Mouse (Mus musculus) embryonic fibroblast, embryonic 13.5 days (primary cell): Measurements from ENCODE around the gene Actr1a. TPM values are rescaled to one million over a fixed set of nuclear protein-coding genes. Genes with fewer than 3 reads are reported as not detected.

Source experiments
- H3K27ac ChIP-seq: 2 replicates; pipeline ENCODE4 v1.5.1; 2012; ENCODE audit warnings: low read length, control low read depth, inconsistent platforms; ENCODE audit not compliant: insufficient read depth
- H3K4me1 ChIP-seq: 2 replicates; pipeline ENCODE4 v1.6.1; 2011; ENCODE audit warnings: low read length; ENCODE audit not compliant: control insufficient read depth, insufficient read depth
- H3K4me3 ChIP-seq: 2 replicates; pipeline ENCODE4 v1.5.1; 2011; ENCODE audit warnings: mild to moderate bottlenecking, control low read depth, low read length; ENCODE audit not compliant: insufficient read depth
- CTCF ChIP-seq: IDR thresholded peaks from 2 replicates; pipeline ENCODE4 v1.5.1; 2011; ENCODE audit warnings: mild to moderate bottlenecking, control low read depth, low read length, moderate library complexity, borderline replicate concordance; ENCODE audit not compliant: insufficient read depth
- POLR2A ChIP-seq: IDR thresholded peaks from 2 replicates; pipeline ENCODE4 v1.6.1; 2011; ENCODE audit warnings: low read depth, mild to moderate bottlenecking, control low read depth, low read length, moderate library complexity
- polyA plus RNA-seq: library from polyadenylated mRNA; stranded (reverse); fragments of >200 nt; gene quantifications from 2 replicates; pipeline ENCODE4 v1.2.4, GENCODE M21; 2011; ENCODE audit warnings: low read depth; ENCODE audit not compliant: missing spikeins, insufficient read length

The Actr1a gene
- polyA plus RNA-seq, 1 experiment: 117 TPM

GRCm38 (mm10) chr19:46357344-46358280 lies 37.9 kb downstream of the Actr1a start:
- Histone ChIP-seq H3K4me3 (peak overlapping the region; percentile 29), H3K27ac (no peak overlapping the region)
- TF ChIP-seq CTCF: no peak
- TF ChIP-seq POLR2A: no peak

GRCm38 (mm10) chr19:46356701-46357138 lies 38.8 kb downstream of the Actr1a start:
- Histone ChIP-seq H3K4me1 (peaks cover 8% of the 10 kb centered on the region; the same call in 1 of the 2 replicates), H3K27ac (no peak overlapping the region), H3K4me3 (peak overlapping the region; percentile 29)
- TF ChIP-seq POLR2A: no peak
- TF ChIP-seq CTCF: no peak

More at GRCm38 (mm10) chr19:46357344-46358280, 37.9 kb downstream of the Actr1a start:
- peaks cover 2% of the 10 kb centered on the region; the same call in 1 of the 2 replicates for H3K4me1 ChIP-seq

- no peak within 1 kb of the TSS for H3K27ac ChIP-seq
- H3K4me3 ChIP-seq: peak within 1 kb of the TSS; percentile 74
- H3K4me1 ChIP-seq: peaks cover 8% of the 10 kb centered on the region; the same call in 1 of the 2 replicates
- TF ChIP-seq CTCF: no peak
- TF ChIP-seq POLR2A: no peak
Measured at GRCm38 (mm10) chr19:46350168-46350932, 45.2 kb downstream of the Actr1a start, which contains the start of gene 2310034G01Rik. TSS of gene 2310034G01Rik (minus strand) at chr19:46350302.

- Histone ChIP-seq H3K4me3 (peak overlapping the region; percentile 74), H3K4me1 (peaks cover 8% of the 10 kb centered on the region; the same call in 1 of the 2 replicates), H3K27ac (no peak overlapping the region)
- TF ChIP-seq POLR2A: no peak
- TF ChIP-seq CTCF: no peak
Measured at GRCm38 (mm10) chr19:46349550-46349949, 46.0 kb downstream of the Actr1a start.

GRCm38 (mm10) chr19:46348761-46349458 lies 46.6 kb downstream of the Actr1a start:
- peak overlapping the region; percentile 74 for H3K4me3 ChIP-seq
- TF ChIP-seq CTCF (no peak), POLR2A (peak; percentile 88)

GRCm38 (mm10) chr19:46347936-46348668 lies 47.4 kb downstream of the Actr1a start:
- Histone ChIP-seq H3K4me1 (peaks cover 8% of the 10 kb centered on the region; the same call in 1 of the 2 replicates), H3K27ac (peak overlapping the region; percentile 43), H3K4me3 (peak overlapping the region; percentile 74)
- no peak for TF ChIP-seq POLR2A
- no peak for TF ChIP-seq CTCF

More at GRCm38 (mm10) chr19:46348761-46349458, 46.6 kb downstream of the Actr1a start:
- peak overlapping the region; percentile 43 for H3K27ac ChIP-seq
- H3K4me1 ChIP-seq: peaks cover 8% of the 10 kb centered on the region; the same call in 1 of the 2 replicates

GRCm38 (mm10) chr19:46347146-46347545 lies 48.4 kb downstream of the Actr1a start:
- TF ChIP-seq CTCF (no peak), POLR2A (no peak)

GRCm38 (mm10) chr19:46344710-46345419 lies 50.7 kb downstream of the Actr1a start:
- H3K4me3 ChIP-seq: no peak overlapping the region
- H3K27ac ChIP-seq: no peak overlapping the region
- TF ChIP-seq CTCF (no peak), POLR2A (no peak)
- no peaks in the 10 kb centered on the region for H3K4me1 ChIP-seq

More at GRCm38 (mm10) chr19:46347146-46347545, 48.4 kb downstream of the Actr1a start:
- no peak overlapping the region for H3K4me3 ChIP-seq
- no peak overlapping the region for H3K27ac ChIP-seq
- peaks cover 3% of the 10 kb centered on the region; the same call in 1 of the 2 replicates for H3K4me1 ChIP-seq
